Mouse (Mus musculus) ES-E14 (cell line): ENCODE data around the gene Naa10.

Experiments
- CHD2 ChIP-seq: IDR thresholded peaks from 2 replicates; pipeline ENCODE4 v1.6.1; 2014; ENCODE audit warnings: mild to moderate bottlenecking, low read depth, low read length, inconsistent platforms
- HCFC1 ChIP-seq: IDR thresholded peaks from 2 replicates; pipeline ENCODE4 v1.6.1; 2012; ENCODE audit warnings: low read length, inconsistent platforms, borderline replicate concordance; ENCODE audit not compliant: insufficient read depth
- ZC3H11A ChIP-seq: IDR thresholded peaks from 2 replicates; pipeline ENCODE4 v1.6.1; 2012; ENCODE audit warnings: low read depth, mild to moderate bottlenecking, inconsistent platforms, low read length, borderline replicate concordance
- ZNF384 ChIP-seq: IDR thresholded peaks from 2 replicates; pipeline ENCODE4 v1.6.1; 2012; ENCODE audit warnings: low read depth, low read length, inconsistent platforms

GRCm38 (mm10) chrX:73867256-73867655 lies 54.5 kb downstream of the Naa10 start:
- TF ChIP-seq HCFC1 (no peak), ZNF384 (no peak), ZC3H11A (no peak), CHD2 (no peak)
